Mouse (Mus musculus): ENCODE measurements around the gene Eef1a1. TPM values are rescaled to one million over a fixed set of nuclear protein-coding genes. Genes with fewer than 3 reads are reported as not detected.
A peak's percentile ranks its signal among the peaks of the same experiment; 100 is the strongest.
"Not testable (repeated sequence)": the region's sequence is repeated elsewhere in the genome, so short reads cannot be mapped to it uniquely, and the experiment has no call there.

The Eef1a1 gene
- total RNA-seq, 2 experiments from 2014 or later = 6,346 to 6,879 TPM

- not testable (repeated sequence) for DNase-seq (ENCODE audit: low spot score in 2 of 2)
These were observed 10.8 kb downstream of the Eef1a1 start for GRCm38 (mm10) chr9:78478009-78478605.

GRCm38 (mm10) chr9:78477021-78477551 lies 11.9 kb downstream of the Eef1a1 start:
- DNase-seq (ENCODE audit: low spot score in 2 of 2) = no peak

- DNase-seq (ENCODE audit: low spot score in 2 of 2) = no peak
These were observed 12.4 kb downstream of the Eef1a1 start for GRCm38 (mm10) chr9:78476531-78477020.

- DNase-seq (ENCODE audit: low spot score in 2 of 2) = no peak
These were observed 13.1 kb downstream of the Eef1a1 start for GRCm38 (mm10) chr9:78475873-78476272.

GRCm38 (mm10) chr9:78475383-78475780 lies 13.6 kb downstream of the Eef1a1 start:
- no peak for DNase-seq (ENCODE audit: low spot score in 2 of 2)

- no peak for DNase-seq (ENCODE audit: low spot score in 2 of 2)
These were observed 14.1 kb downstream of the Eef1a1 start for GRCm38 (mm10) chr9:78474771-78475382.

- no peak for DNase-seq (ENCODE audit: low spot score in 2 of 2)
These were observed 14.7 kb downstream of the Eef1a1 start for GRCm38 (mm10) chr9:78474270-78474669.

- DNase-seq (ENCODE audit: low spot score in 2 of 2) = no peak
These were observed 15.4 kb downstream of the Eef1a1 start for GRCm38 (mm10) chr9:78473588-78473987.

- no peak for DNase-seq (ENCODE audit: low spot score in 2 of 2)
These were observed 23.2 kb downstream of the Eef1a1 start for GRCm38 (mm10) chr9:78465725-78466124.

GRCm38 (mm10) chr9:78463337-78463736 lies 25.6 kb downstream of the Eef1a1 start:
- no peak for DNase-seq (ENCODE audit: low spot score in 2 of 2)

GRCm38 (mm10) chr9:78457026-78457425 lies 31.9 kb downstream of the Eef1a1 start:
- DNase-seq (ENCODE audit: low spot score in 2 of 2) = no peak

GRCm38 (mm10) chr9:78451382-78451781 lies 37.6 kb downstream of the Eef1a1 start:
- no peak for DNase-seq (ENCODE audit: low spot score in 2 of 2)

- no peak for DNase-seq (ENCODE audit: low spot score in 2 of 2)
These were observed 38.5 kb downstream of the Eef1a1 start for GRCm38 (mm10) chr9:78450404-78450803.

- DNase-seq (ENCODE audit: low spot score in 2 of 2) = peak; percentile 89 to 90
These were observed 40.7 kb downstream of the Eef1a1 start, which contains the start of the genes Mto1 and Gm17324 for GRCm38 (mm10) chr9:78447973-78448873. Mto1 (plus strand) TSS chr9:78448208. Gm17324 (minus strand) TSS chr9:78448786.

- DNase-seq (ENCODE audit: low spot score in 2 of 2) = no peak
These were observed 41.4 kb downstream of the Eef1a1 start for GRCm38 (mm10) chr9:78447606-78447972.

- peak; percentile 42 to 55 for DNase-seq (ENCODE audit: low spot score in 2 of 2)
These were observed 46.2 kb downstream of the Eef1a1 start, which contains the start of gene Cgas for GRCm38 (mm10) chr9:78442579-78443392. Cgas (minus strand) TSS chr9:78443237.

- no peak for DNase-seq (ENCODE audit: low spot score in 2 of 2)
These were observed 46.7 kb downstream of the Eef1a1 start for GRCm38 (mm10) chr9:78442237-78442578.

- DNase-seq (ENCODE audit: low spot score in 2 of 2) = no peak
These were observed 49.5 kb downstream of the Eef1a1 start for GRCm38 (mm10) chr9:78439426-78439825.

- DNase-seq (ENCODE audit: low spot score in 2 of 2) = no peak
These were observed 56.5 kb downstream of the Eef1a1 start for GRCm38 (mm10) chr9:78432471-78432870.

- DNase-seq (ENCODE audit: low spot score in 2 of 2) = no peak
These were observed 58.5 kb downstream of the Eef1a1 start for GRCm38 (mm10) chr9:78430486-78430885.

GRCm38 (mm10) chr9:78429551-78429950 lies 59.4 kb downstream of the Eef1a1 start:
- DNase-seq (ENCODE audit: low spot score in 2 of 2) = no peak
